Mouse (Mus musculus) CH12.LX (cell line): ENCODE results near the gene Plcg2. TPM values are rescaled to one million over a fixed set of nuclear protein-coding genes. Genes with fewer than 3 reads are reported as not detected.
A peak's percentile ranks its signal among the peaks of the same experiment; 100 is the strongest.

Experiments
- DNase-seq: peaks from one replicate; pipeline ENCODE4 v3.0.0-alpha.2; 2013; ENCODE audit errors: extremely low read depth
- H3K27ac ChIP-seq: 2 replicates; pipeline ENCODE4 v1.5.1; 2012; ENCODE audit warnings: low read depth, mild to moderate bottlenecking, control low read depth, moderate library complexity; ENCODE audit not compliant: insufficient read depth
- H3K27me3 ChIP-seq: replicated peaks from 2 replicates; pipeline ENCODE3; 2012; ENCODE audit warnings: inconsistent platforms
- H3K36me3 ChIP-seq, 2 experiments: replicated peaks in 1 of 2; 2 replicates each; pipeline versions ENCODE3 to v1.6.1; 2012; ENCODE audit warnings: inconsistent platforms in 1 of 2, low read length in 1 of 2, mild to moderate bottlenecking in 1 of 2, mixed read lengths in 1 of 2, moderate library complexity in 1 of 2; ENCODE audit not compliant: control insufficient read depth in 1 of 2, insufficient read depth in 1 of 2
- H3K4me1 ChIP-seq, 2 experiments: 2 replicates each; pipeline ENCODE4 v1.6.1; 2012; ENCODE audit warnings: inconsistent platforms in 1 of 2, moderate library complexity in 1 of 2; ENCODE audit not compliant: insufficient read depth in 2 of 2, control insufficient read depth in 1 of 2
- H3K4me2 ChIP-seq: 2 replicates; pipeline ENCODE4 v1.6.1; 2012; ENCODE audit warnings: low read depth, mild to moderate bottlenecking, control low read depth; ENCODE audit not compliant: poor library complexity, insufficient read depth, severe bottlenecking
- H3K4me3 ChIP-seq, 3 experiments: fragments of 150-350 bp in 1 of 3; sonication (generic) in 1 of 3; replicated peaks in 1 of 3; 2 replicates each; pipeline versions ENCODE3 to v1.5.1; 2011 to 2012; ENCODE audit warnings: low read depth in 2 of 3, low read length in 2 of 3, mild to moderate bottlenecking in 2 of 3, moderate library complexity in 2 of 3, control low read depth in 1 of 3, improper control_type of control experiment in 1 of 3, inconsistent platforms in 1 of 3, mixed read lengths in 1 of 3; ENCODE audit not compliant: poor library complexity in 1 of 3
- H3K79me2 ChIP-seq: replicated peaks from 2 replicates; pipeline ENCODE4 v1.6.1; 2012; ENCODE audit warnings: mild to moderate bottlenecking, moderate library complexity; ENCODE audit not compliant: control insufficient read depth, poor library complexity, insufficient read depth, severe bottlenecking; ENCODE audit errors: extremely low read depth
- H3K9ac ChIP-seq: 2 replicates; pipeline ENCODE4 v1.6.1; 2012; ENCODE audit warnings: low read depth, mild to moderate bottlenecking, control low read depth, moderate library complexity; ENCODE audit not compliant: insufficient read depth
- H3K9me3 ChIP-seq: replicated peaks from 2 replicates; pipeline ENCODE3; 2012; ENCODE audit warnings: low read length, inconsistent platforms, mixed read lengths
- CHD2 ChIP-seq: IDR thresholded peaks from 2 replicates; pipeline ENCODE4 v1.6.1; 2011; ENCODE audit warnings: low read length, improper control_type of control experiment
- CTCF ChIP-seq, 2 experiments: IDR thresholded peaks in 1 of 2; conservative IDR thresholded peaks in 1 of 2; 2 replicates each; pipeline ENCODE4 v1.5.1; 2011 to 2012; ENCODE audit warnings: low read depth in 2 of 2, low read length in 2 of 2, improper control_type of control experiment in 1 of 2, inconsistent platforms in 1 of 2, mild to moderate bottlenecking in 1 of 2, moderate library complexity in 1 of 2
- ELF1 ChIP-seq: IDR thresholded peaks from 2 replicates; pipeline ENCODE4 v1.6.1; 2014; ENCODE audit warnings: low read depth, mild to moderate bottlenecking, inconsistent platforms, low read length, improper control_type of control experiment
- EP300 ChIP-seq: IDR thresholded peaks from 2 replicates; pipeline ENCODE4 v1.6.1; 2011; ENCODE audit warnings: low read length, improper control_type of control experiment
- GABPA ChIP-seq: IDR thresholded peaks from 2 replicates; pipeline ENCODE4 v1.6.1; 2012; ENCODE audit warnings: low read depth, low read length, improper control_type of control experiment, inconsistent platforms; ENCODE audit not compliant: insufficient replicate concordance
- HCFC1 ChIP-seq: IDR thresholded peaks from 2 replicates; pipeline ENCODE4 v1.6.1; 2012; ENCODE audit warnings: low read depth, mild to moderate bottlenecking, inconsistent platforms, low read length, improper control_type of control experiment
- JUN ChIP-seq: IDR thresholded peaks from 2 replicates; pipeline ENCODE4 v1.6.1; 2011; ENCODE audit warnings: low read depth, mild to moderate bottlenecking, low read length, improper control_type of control experiment, moderate library complexity; ENCODE audit not compliant: insufficient read depth
- KAT2A ChIP-seq: IDR thresholded peaks from 2 replicates; pipeline ENCODE4 v1.6.1; 2012; ENCODE audit warnings: low read length, improper control_type of control experiment, inconsistent platforms; ENCODE audit not compliant: insufficient replicate concordance
- MEF2A ChIP-seq: IDR thresholded peaks from 2 replicates; pipeline ENCODE4 v1.6.1; 2014; ENCODE audit warnings: low read depth, mild to moderate bottlenecking, inconsistent platforms, low read length, improper control_type of control experiment, borderline replicate concordance
- RAD21 ChIP-seq: IDR thresholded peaks from 2 replicates; pipeline ENCODE4 v1.6.1; 2011; ENCODE audit warnings: low read depth, mild to moderate bottlenecking, low read length, improper control_type of control experiment, moderate library complexity
- RCOR1 ChIP-seq: conservative IDR thresholded peaks from 2 replicates; pipeline ENCODE4 v1.6.1; 2012; ENCODE audit warnings: low read depth, mild to moderate bottlenecking, inconsistent platforms, low read length, improper control_type of control experiment
- SMC3 ChIP-seq: IDR thresholded peaks from 2 replicates; pipeline ENCODE4 v1.6.1; 2011; ENCODE audit warnings: low read depth, low read length, improper control_type of control experiment
- UBTF ChIP-seq: IDR thresholded peaks from 2 replicates; pipeline ENCODE4 v1.6.1; 2012; ENCODE audit warnings: low read depth, mild to moderate bottlenecking, inconsistent platforms, low read length, improper control_type of control experiment, moderate library complexity
- USF2 ChIP-seq: conservative IDR thresholded peaks from 2 replicates; pipeline ENCODE4 v1.6.1; 2011; ENCODE audit warnings: low read depth, low read length, improper control_type of control experiment
- ZKSCAN1 ChIP-seq: IDR thresholded peaks from 2 replicates; pipeline ENCODE4 v1.6.1; 2012; ENCODE audit warnings: low read depth, inconsistent platforms, low read length, improper control_type of control experiment, borderline replicate concordance
- dilution Hi-C: fragments of 300-500 bp; cut with MboI; formaldehyde crosslinking; loops from 2 replicates; pipeline ENCODE4 v1.14.3; 2020; ENCODE audit warnings: low sequenced_read_pairs; ENCODE audit not compliant: extremely low pct_unique_long_range_greater_than_20kb, extremely low pct_ligation_motif_present
- in situ Hi-C: fragments of 300-500 bp; cut with MboI; formaldehyde crosslinking; loops from 3 replicates; pipeline ENCODE4 v1.14.3; 2019; ENCODE audit warnings: low sequenced_read_pairs, low pct_ligation_motif_present, low pct_unique_long_range_greater_than_20kb, mixed read lengths
- polyA plus RNA-seq: library from polyadenylated mRNA; unstranded; fragments of >175 nt; gene quantifications from 2 replicates; pipeline ENCODE4 v1.2.1, GENCODE M21; 2012; ENCODE audit warnings: low read depth; ENCODE audit not compliant: insufficient read length
- total RNA-seq, 2 experiments: library from RNA; depleted of rRNA; stranded (reverse); fragments of 300-350 nt in 1 of 2; fragments of >200 nt in 1 of 2; gene quantifications; 2 replicates each; pipeline ENCODE4 v1.2.3; 2012 to 2014

The Plcg2 gene
- total and polyA plus RNA-seq, 3 experiments, result 129 to 196 (median 194) TPM

DNA sequence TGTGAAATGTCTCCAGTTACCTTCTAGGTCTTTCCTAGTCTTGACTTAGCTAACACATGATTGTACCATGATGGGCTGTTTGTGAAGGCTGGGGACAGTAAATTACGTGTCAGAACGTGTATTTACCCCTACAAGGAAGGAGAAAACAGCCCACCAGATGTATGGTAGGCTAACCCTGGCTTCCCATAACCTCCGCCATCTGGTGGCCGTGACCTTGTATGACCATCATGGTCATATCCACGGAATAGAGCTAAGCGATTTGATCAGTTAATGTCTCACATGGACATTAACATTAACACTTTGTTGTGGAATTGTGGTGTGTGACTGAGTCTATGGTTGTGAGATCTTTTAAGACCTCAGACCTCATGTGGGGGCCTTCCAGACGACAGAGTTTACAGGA is 160.9 kb downstream of the Plcg2 start:
- H3K9ac ChIP-seq, result no peak overlapping the region
- no peak overlapping the region for H3K4me3 ChIP-seq
- peaks cover 2 to 18% of the 10 kb centered on the region in 2 experiments for H3K36me3 ChIP-seq
- TF ChIP-seq EP300 (no peak), CTCF (conservative IDR thresholded peaks at IDR 0.05 in 1 of 2, IDR thresholded peaks at IDR 0.05 in 1 of 2; ENCODE audit: low read depth in 2 of 2, low read length in 2 of 2) (peak; percentile 30 to 56; a peak in 3 of 4 replicates), SMC3 (peak; percentile 36), RAD21 (peak; percentile 6)
- dilution Hi-C loops (no loop called here), in situ Hi-C loops (no loop called here)
- no peaks in the 10 kb centered on the region for H3K79me2 ChIP-seq
- H3K4me2 ChIP-seq, result no peak overlapping the region
- no peaks in the 10 kb centered on the region for H3K4me1 ChIP-seq
- no peaks in the 10 kb centered on the region for H3K27me3 ChIP-seq
- no peak overlapping the region for H3K27ac ChIP-seq
- no peak for DNase-seq
- no peaks in the 10 kb centered on the region for H3K9me3 ChIP-seq

DNA sequence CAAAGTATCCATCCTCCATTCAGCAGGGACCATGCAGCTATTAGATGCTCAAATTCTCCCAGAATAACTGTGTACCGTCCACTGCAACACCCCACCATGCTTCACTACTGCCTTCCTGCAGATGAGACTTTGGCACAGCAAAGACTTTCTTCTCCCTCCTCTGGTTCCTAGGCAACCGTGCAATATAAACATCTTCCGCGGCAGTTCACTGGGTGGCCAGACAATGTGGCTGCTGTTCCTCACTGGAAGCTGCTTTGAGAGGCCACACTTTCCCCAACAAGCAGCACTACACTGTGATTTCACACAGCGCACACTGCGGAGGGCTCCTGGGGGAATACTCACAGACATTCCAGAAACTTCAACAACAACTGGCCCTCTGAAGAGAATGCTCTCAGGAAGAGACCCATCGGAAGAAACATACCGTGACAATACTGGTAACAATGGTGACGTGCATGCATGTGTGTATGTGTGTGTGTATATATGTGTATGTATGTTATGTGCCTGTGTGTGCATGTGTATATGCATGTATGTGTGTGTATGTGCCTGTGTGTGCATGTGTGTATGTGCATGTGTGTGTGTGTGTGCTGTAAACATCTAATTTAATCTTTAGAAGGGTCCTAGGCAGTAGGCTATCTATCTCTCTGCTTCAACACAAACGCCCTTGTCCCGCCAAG is 162.4 kb downstream of the Plcg2 start:
- no peak overlapping the region for H3K27ac ChIP-seq
- H3K79me2 ChIP-seq, result no peaks in the 10 kb centered on the region
- no peaks in the 10 kb centered on the region for H3K27me3 ChIP-seq
- TF ChIP-seq ELF1 (no peak), RCOR1 (no peak), GABPA (no peak), MEF2A (no peak), KAT2A (no peak), ZKSCAN1 (no peak), USF2 (no peak), UBTF (no peak), JUN (no peak), CHD2 (no peak), HCFC1 (no peak)
- no peak overlapping the region for H3K4me3 ChIP-seq
- H3K36me3 ChIP-seq, result peaks cover 2 to 20% of the 10 kb centered on the region in 2 experiments
- no peak for DNase-seq
- in situ Hi-C loops (no loop called here), dilution Hi-C loops (no loop called here)
- H3K4me2 ChIP-seq, result no peak overlapping the region
- no peaks in the 10 kb centered on the region for H3K4me1 ChIP-seq
- no peak overlapping the region for H3K9ac ChIP-seq
- no peaks in the 10 kb centered on the region for H3K9me3 ChIP-seq
